Mouse (Mus musculus): ENCODE data around the gene Fktn.
"Not testable (repeated sequence)": the region's sequence is repeated elsewhere in the genome, so short reads cannot be mapped to it uniquely, and the experiment has no call there.

The Fktn gene

DNA sequence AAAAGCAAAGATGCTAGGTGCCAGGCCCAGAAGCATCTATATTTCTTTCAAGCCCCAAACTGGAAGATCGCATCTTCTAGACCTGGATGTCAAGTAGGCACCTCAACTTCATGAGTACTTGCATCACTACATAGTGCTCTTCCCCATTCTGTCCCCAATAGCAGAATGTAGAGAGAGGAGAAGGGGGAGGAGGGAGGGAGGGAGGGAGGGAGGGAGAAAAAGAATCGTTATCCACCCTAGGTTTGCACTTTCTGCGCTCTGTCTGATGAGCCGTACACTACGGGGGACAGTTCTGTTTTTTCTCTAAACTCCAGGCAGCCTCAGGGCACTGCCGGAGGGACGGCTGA is at the start of gene Fktn:
Fktn (plus strand) TSS at position 295 of the 347 bp plus-strand sequence.
- in situ Hi-C loops (cut with MboI; ENCODE audit: low pct_unique_long_range_greater_than_20kb in 1 of 2, low sequenced_read_pairs in 2 of 2, unreplicated experiment in 1 of 2), result no loop called here

DNA sequence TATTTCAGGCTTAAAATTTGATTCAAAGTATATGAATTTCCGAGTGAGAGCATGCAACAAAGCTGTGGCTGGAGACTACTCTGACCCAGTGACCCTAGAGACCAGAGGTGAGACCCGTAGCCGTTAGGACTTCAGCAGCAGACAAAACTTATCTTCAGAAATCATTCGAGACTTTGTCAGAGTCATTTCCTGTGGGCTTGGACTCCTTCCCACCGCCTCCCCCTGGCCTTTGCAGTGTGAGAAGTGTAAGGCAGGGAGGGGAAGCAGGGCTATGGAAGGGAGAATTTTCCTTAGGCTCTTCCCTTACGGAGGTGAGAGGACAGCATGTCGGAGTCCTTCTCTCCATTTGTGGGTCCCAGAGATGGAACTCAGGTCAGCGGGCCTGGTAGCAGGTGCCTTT is 31.7 kb upstream of the Fktn start:
- in situ Hi-C loops (cut with MboI; ENCODE audit: low pct_unique_long_range_greater_than_20kb in 1 of 2, low sequenced_read_pairs in 2 of 2, unreplicated experiment in 1 of 2), result no loop called here

DNA sequence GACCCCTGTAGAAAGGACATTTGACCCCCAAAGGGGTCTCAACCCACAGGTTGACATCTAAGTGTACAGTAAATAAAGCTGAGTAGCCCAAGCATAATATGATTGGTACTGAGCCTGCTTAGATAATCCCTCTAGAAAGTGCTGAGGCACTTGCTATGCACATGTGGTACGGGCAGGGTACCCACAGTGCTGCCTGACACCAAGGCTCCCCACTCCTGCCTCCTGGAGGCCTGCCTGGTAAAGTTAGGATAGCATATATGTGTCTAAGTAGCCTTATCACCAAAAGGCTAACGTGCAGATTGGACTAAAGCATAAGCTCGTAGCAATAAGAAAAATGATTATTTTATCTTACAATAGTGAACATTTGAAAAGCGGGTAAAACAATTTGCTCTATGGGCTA is 24.8 kb upstream of the Fktn start:
- in situ Hi-C loops (cut with MboI; ENCODE audit: low pct_unique_long_range_greater_than_20kb in 1 of 2, low sequenced_read_pairs in 2 of 2, unreplicated experiment in 1 of 2), result no loop called here

DNA sequence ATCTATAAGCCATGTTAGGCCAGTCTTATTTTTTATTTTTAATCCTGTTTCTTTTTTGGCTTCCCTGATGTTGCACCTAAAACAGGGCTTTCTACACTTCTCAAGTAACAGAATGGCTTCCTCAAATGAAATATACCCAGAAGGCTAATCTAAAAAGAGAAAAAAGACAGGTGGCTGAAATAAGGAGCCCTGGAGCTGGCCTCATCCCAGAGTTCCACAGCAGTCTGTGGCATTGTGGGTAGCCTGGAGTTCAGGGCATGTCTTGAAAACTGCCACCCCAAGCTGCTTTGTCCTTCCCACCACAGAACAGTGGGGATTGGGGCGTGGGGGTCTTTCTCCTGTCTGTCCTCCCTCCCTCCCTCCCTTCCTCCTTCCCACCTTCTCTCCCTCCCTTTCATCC is 22.4 kb upstream of the Fktn start:
- in situ Hi-C loops (cut with MboI; ENCODE audit: low pct_unique_long_range_greater_than_20kb in 1 of 2, low sequenced_read_pairs in 2 of 2, unreplicated experiment in 1 of 2), result no loop called here

DNA sequence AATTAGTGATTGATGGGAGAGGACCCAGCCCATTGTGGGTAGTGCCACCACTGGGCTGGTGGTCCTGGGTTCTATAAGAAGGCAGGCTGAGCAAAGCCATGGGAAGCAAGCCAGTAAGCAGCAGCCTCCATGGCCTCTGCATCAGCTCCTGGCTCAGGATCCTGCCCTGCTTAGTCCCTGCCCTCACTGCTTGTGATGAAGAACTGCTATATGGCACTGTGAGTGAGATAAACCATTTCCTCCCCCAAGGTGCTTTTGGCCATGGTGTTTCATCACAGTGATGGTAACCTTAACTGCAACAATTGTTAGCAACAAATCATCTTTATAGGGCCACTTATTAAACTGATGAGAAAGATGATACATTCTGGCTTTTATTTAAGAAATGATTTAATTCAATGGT is 4.6 kb upstream of the Fktn start:
- in situ Hi-C loops (cut with MboI; ENCODE audit: low pct_unique_long_range_greater_than_20kb in 1 of 2, low sequenced_read_pairs in 2 of 2, unreplicated experiment in 1 of 2), result not testable (repeated sequence)

DNA sequence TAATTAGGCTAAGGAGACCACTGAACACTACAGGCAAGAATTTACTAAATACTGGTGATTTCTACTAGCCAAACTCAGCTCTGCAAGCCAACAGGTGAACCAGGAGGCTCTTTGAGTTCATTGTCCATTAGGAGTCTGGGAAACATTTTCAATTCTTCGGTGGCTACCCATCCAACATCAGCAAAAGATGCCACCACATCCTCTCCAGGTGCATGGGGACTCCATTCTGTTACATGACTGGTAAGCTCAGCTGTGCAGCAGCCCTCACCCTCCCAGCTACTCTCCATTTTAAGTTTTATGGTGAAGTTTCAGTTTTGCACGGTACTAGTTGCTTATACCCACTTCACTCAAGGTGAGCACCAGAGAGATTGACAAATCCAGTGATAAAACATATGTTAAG is 3.8 kb upstream of the Fktn start:
- in situ Hi-C loops (cut with MboI; ENCODE audit: low pct_unique_long_range_greater_than_20kb in 1 of 2, low sequenced_read_pairs in 2 of 2, unreplicated experiment in 1 of 2), result no loop called here

DNA sequence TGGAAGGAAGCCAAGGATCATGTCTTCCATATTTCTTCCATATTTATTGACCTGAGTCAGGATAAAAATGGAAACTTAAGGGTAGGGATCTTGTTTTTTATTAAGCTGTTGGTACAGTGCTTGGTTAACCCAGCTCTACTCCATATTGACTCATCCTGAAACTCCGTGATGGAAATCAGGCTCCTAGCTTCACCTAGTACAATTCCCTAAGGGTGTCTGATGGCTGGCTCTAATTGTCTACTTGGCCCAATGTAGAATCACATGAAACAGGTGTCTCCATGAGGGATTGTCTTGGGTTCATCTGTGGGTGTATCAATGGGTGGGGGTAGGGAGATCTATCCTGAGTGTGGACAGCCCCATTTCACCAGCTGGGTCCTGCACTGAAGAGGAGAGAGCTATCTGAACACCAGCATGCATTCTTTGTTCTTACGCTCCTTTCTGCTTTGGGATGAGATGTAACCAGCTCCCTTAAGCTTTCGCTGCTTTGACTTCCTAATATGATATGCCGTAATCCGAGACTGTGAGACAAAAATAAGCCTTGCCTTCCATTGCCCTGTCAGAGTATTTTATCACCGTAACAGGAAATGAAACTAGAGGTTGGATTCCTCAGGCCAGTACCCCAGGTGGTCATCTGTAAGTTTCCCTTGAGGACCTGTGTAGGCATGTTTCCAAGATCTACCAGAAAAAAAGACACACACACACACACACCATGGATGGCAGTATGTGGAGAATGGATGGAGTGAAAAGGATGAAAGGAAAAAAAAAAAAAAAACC is 3.1 kb upstream of the Fktn start:
- in situ Hi-C loops (cut with MboI; ENCODE audit: low pct_unique_long_range_greater_than_20kb in 1 of 2, low sequenced_read_pairs in 2 of 2, unreplicated experiment in 1 of 2), result no loop called here

DNA sequence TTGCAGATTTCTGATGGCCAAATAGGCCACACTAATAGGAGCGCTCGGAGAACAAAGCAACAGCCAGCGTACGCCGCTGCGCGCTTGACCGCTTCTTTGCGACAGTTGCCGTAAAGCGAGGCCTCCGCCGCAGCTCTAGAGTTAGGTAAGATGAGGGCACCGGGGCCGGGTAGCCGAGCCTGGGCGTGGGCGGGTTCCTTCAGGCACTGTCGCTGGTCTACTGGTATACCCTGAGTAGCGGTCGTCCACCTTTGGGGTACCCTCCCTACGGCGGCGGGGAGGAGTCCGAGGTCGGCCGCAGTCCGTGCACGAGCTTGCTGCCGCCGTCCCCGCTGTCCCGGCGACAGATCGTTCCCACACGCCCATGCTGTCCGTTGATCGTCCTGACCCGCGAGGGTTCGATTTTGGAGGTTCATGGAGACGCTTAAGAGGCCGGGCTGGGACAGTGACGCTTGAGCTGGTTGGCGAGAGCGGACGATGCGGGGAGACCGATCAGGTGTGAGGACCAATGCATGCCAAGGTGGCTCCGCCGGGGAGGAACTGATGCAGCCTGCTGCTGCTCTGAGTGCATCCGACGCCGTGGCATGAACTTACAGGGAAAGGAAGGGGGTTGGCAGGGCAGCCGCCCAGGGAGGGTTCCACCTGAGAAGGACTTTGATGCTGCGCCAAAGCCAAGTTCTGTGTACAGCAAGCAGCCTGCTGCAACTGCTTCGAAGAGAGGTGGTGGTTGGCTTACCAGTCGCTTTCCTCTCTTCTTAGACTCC is 435 bp downstream of the Fktn start:
- in situ Hi-C loops (cut with MboI; ENCODE audit: low pct_unique_long_range_greater_than_20kb in 1 of 2, low sequenced_read_pairs in 2 of 2, unreplicated experiment in 1 of 2), result no loop called here

DNA sequence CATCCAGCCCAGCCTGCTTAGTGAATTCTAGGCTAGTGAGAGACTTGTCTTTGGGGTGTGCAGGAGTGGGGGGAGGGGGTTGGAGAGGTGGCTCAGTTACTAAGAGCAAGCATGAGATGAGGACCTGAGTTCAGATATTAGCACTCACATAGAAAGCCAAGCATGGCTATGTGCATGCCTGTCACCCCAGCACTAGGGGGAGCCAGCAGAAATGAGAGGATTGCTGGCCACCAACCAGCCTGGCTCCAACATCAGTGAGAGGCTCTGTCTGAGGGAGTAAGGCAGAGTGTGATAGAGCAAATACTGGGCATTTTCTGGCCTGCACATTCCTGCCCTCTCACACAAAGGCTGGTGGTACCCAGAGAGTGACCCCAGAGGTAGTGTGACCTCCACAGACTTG is 2.2 kb downstream of the Fktn start:
- in situ Hi-C loops (cut with MboI; ENCODE audit: low pct_unique_long_range_greater_than_20kb in 1 of 2, low sequenced_read_pairs in 2 of 2, unreplicated experiment in 1 of 2), result no loop called here

DNA sequence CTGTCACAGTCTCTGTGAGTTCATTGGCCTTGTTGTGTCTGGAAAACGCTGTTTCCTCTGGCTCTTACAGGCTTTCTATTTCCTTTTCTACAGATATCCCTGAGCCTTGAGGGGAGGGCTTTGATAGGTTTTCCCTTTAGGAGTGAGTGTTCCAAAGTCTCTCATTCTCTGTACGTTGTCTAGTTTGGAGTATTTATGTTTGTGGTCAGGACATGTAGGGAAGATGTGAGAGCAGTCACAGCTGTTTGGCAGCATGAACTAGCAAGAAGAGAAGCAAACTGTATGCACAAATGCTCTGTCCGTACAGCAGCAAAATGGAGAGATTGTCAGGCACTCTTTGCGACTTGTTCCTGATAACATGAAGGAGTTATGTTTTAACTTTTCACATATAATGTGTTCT is 3.7 kb downstream of the Fktn start:
- in situ Hi-C loops (cut with MboI; ENCODE audit: low pct_unique_long_range_greater_than_20kb in 1 of 2, low sequenced_read_pairs in 2 of 2, unreplicated experiment in 1 of 2), result no loop called here

DNA sequence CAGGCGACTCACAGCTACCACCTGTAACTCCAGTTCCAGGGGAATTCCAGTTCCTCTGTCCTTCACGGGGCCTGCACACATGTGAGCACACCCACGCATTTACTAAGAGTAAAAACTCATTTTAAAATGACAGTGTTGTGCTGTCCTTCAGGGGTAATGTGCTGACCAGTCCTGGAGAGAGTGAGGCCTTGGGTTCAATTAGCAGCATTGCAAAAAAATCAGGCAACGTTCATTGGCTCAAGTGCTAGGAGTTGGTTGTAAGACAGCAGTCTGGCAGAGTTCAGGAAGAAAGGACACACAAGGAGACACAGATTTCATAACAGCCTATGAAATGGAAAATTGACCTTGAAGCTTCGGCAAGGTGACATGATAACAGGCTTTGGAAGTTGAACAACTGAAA is 4.5 kb downstream of the Fktn start:
- in situ Hi-C loops (cut with MboI; ENCODE audit: low pct_unique_long_range_greater_than_20kb in 1 of 2, low sequenced_read_pairs in 2 of 2, unreplicated experiment in 1 of 2), result no loop called here

DNA sequence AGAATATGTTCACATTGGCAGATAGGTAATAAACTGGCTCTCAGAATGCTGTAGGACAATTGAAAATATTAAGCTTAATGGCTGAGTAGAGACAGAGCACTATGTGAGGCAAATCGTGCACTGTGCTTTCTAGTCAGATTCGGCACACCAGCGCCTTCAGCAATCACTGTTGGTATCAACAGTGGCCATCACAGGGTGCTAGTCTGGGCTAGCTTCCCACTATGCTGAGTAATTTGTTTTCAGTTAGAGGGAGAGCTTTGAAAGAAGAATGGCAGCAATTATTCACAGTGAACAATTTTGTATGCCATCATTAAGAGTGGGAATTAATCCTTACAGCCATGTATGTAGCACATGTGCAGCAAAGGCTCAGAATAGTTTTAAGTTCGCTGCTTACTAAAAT is 8.7 kb downstream of the Fktn start:
- in situ Hi-C loops (cut with MboI; ENCODE audit: low pct_unique_long_range_greater_than_20kb in 1 of 2, low sequenced_read_pairs in 2 of 2, unreplicated experiment in 1 of 2), result no loop called here

DNA sequence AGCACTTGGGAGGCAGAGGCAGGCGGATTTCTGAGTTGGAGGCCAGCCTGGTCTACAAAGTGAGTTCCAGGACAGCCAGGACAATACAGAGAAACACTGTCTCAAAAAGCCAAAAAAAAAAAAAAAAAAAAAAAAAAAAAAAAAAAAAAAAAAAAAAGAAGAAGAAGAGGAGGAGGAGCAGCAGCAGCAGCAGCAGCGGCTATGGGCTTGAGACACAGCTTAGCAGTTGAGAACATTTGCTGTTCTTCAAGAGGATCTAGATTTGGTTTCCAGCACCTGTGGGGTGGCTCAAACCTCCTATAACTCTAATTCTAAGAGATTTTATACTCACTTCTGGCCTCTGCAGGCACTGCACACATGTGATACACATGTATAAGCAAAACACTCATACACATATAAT is 12.3 kb downstream of the Fktn start:
- in situ Hi-C loops (cut with MboI; ENCODE audit: low pct_unique_long_range_greater_than_20kb in 1 of 2, low sequenced_read_pairs in 2 of 2, unreplicated experiment in 1 of 2), result loop anchor here in 1 of 2 experiments (25.0 kb wide), 1 partner anchor 186 kb away; no protein-coding TSS in a partner anchor

DNA sequence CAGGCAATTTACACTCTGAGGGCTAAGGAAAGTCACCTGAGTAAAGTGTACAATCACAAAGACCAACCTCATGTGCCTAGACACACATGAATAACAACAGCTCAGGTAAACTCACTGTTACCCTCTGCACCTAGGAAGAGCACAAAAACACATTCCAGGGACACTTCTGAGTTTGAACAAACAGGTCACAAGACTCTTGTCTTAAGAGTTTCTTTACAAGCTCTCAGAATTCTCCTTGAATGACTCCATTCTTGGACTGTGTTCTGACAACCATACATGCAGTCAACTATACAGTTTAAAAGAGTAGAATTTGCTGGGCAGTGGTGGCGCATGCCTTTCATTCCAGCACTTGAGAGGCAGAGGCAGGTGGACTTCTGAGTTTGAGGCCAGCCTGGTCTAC is 14.3 kb downstream of the Fktn start:
- in situ Hi-C loops (cut with MboI; ENCODE audit: low pct_unique_long_range_greater_than_20kb in 1 of 2, low sequenced_read_pairs in 2 of 2, unreplicated experiment in 1 of 2), result loop anchor here in 1 of 2 experiments (25.0 kb wide), 1 partner anchor 184 kb away; no protein-coding TSS in a partner anchor

DNA sequence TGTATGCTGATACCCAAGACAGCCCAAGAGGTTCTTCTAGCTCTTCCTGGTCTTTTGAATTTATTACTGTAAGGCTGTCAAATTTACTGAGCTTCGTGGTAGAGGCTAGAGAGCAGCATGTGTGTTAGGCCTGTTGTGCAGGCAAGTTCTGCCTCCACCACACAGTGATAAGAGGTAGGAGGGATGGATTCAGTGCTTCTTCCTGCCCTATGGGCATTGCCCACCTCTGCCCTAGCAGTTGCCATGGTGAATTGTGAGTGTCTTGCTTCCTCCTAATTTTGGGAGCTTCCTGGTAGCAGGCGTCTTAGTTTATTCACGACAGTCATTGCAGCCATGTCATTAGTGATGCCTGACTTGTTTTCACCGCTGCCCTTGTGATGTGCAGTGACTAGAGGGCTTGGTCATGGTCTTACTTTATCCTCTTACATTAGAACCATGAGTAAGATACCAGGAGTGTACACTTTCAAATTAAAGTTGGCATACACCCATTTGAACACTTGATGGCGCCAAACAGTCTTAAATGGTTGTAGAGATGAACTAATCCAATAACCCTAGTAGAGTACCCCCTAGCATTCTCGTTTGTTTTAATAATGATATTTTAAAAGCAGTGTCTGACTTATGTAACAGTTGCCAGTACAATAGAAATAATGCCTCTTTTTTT is 25.3 kb downstream of the Fktn start:
- in situ Hi-C loops (cut with MboI; ENCODE audit: low pct_unique_long_range_greater_than_20kb in 1 of 2, low sequenced_read_pairs in 2 of 2, unreplicated experiment in 1 of 2), result loop anchor here in 1 of 2 experiments (25.0 kb wide), 1 partner anchor 173 kb away; no protein-coding TSS in a partner anchor

DNA sequence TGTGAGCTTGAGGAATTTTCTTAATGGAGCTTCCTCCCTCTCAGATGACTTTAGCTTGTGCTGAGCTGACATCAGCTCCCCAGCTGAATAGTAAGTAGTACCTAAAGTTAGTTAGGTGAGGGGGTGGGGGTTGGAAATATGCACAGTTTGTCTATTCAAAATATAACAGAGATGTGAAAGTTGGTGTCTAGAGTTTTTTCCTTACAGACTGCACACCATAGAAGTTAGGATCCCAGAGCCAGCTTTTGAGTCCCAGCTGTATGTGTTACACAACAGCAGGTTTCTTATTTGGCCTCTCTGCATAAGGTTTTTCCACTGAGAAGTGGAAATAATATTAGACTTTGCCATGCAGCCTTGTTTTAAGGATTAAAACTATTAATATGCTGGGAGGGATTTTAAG is 36.0 kb downstream of the Fktn start:
- in situ Hi-C loops (cut with MboI; ENCODE audit: low pct_unique_long_range_greater_than_20kb in 1 of 2, low sequenced_read_pairs in 2 of 2, unreplicated experiment in 1 of 2), result loop anchor here in 1 of 2 experiments (25.0 kb wide), 1 partner anchor 162 kb away; no protein-coding TSS in a partner anchor

DNA sequence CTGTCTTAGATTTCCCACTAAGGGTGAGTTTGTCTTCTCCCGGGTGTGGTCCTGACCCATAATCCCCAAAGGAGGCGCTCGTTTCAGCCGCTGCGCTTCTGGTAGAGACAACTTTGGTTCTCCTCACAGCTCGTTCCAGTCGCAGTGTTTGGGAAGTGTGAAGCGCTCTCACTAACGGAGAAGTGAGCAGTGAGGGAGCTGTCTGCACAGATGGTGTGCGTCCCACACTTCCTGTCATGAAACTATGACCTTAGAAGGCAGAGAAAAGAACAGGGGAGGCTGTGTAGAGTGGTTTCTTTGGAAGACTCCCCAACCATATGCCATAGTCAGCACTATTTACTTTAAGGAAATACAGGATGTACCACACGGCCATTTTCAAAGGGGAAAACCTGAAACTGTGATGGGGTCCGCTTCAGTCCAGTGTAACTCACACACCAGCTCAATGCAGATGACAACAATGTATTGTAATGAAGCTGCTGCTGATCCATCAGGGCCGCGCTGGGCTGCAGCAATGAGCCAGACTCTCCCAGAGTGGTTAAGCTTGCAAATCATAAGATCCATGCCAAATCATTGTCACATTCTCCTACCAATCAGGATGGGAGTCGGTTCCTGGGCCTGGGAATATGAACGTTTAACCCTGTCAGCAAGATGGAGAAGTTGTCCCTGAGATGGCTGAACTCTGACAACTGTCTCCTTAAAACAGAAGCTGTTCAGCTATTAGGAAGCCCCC is 36.8 kb downstream of the Fktn start:
- in situ Hi-C loops (cut with MboI; ENCODE audit: low pct_unique_long_range_greater_than_20kb in 1 of 2, low sequenced_read_pairs in 2 of 2, unreplicated experiment in 1 of 2), result no loop called here

DNA sequence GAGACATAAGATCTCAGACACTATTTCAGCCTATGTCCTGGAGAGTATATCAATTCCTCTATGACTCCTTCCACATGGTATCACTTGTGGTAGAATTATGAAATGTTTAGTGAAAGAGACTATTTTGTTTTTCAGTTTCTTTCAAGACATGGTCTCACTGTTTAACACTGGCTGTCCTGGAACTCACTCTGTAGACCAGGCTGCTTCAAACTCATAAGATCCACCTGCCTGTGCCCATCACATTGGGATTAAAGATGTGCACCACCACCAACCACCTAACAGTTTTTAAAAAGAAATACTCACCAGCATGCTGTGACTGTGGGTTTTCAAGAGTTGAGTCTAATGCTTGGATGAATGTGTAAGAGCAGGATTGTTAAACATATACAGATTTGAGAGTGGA is 43.2 kb downstream of the Fktn start:
- in situ Hi-C loops (cut with MboI; ENCODE audit: low pct_unique_long_range_greater_than_20kb in 1 of 2, low sequenced_read_pairs in 2 of 2, unreplicated experiment in 1 of 2), result no loop called here

DNA sequence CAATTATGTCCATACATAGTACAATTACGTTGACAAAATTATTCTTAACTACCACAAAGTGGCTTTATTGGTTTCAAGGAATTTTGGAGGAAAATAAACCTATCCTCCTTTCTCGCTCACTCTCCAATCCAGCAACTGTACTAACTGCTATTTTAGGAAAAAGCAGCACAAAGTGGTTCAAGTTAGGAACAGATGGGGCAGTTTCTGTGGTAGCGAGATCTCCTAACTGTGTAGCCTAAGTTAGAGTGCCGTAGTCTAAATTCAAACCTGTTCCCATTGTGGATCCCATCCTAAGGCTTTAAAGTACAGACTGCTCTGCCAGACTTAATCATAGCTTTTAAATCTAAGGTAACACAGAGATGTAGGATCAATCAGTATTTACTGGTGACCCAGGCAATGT is 45.0 kb downstream of the Fktn start:
- in situ Hi-C loops (cut with MboI; ENCODE audit: low pct_unique_long_range_greater_than_20kb in 1 of 2, low sequenced_read_pairs in 2 of 2, unreplicated experiment in 1 of 2), result no loop called here

Measured in mouse embryonic stem cell (cell line).